Mouse (Mus musculus) CD4-positive, CD25-positive, alpha-beta regulatory T cell, adult 2 months (primary cell): ENCODE data around the gene Kcnq5.

ENCODE experiments used
- DNase-seq: peaks from one replicate; pipeline ENCODE4 v3.0.0-alpha.2; 2012; ENCODE audit warnings: low read depth, low spot score

Kcnq5 gene

GRCm38 (mm10) chr1:21961251-21962082, at the start of gene Kcnq5:
Gene Kcnq5 (minus strand): TSS chr1:21961942.
- DNase-seq, result peak; percentile 86

DNA sequence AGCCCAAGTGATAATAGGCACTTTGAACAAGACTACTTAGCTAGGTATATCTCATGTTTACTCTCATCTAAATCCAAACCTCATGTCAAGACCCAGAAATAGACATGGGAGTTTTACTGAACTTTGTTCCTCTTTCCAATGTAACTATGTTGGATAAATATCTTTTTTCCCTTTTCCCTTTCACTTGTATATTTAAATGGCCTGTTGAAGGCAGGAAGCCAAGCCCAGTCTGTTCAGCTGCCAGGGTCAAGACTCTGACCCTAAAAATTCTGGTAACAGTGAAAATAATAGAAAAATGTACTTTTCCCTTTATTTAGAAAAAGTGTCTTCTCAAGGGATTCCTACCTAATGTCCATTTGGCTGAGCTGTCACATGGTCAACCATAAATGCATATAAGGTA, 18.0 kb upstream of the Kcnq5 start:
- DNase-seq, result no peak

DNA sequence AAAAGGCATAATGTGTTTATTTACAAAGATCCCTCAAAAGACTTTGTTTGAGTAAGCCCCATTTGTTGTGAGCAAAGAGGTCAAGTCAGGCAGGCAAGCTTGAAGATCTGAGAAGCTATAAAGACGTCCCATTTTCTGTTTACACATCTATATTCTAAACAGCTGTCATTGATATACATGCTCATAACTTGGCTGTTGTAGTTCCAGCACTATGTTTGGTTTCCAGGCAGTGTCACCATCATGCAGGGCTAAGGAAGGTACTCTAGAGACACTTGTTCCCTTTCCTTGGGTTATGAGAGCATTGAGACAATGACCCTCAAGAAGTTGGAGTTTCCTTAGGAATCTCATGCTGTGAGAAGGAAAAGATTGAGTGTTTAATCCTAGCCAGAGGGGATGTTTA, 17.6 kb upstream of the Kcnq5 start:
- DNase-seq, result no peak

- no peak for DNase-seq
These were observed 12.3 kb upstream of the Kcnq5 start for GRCm38 (mm10) chr1:21974040-21974439.

DNA sequence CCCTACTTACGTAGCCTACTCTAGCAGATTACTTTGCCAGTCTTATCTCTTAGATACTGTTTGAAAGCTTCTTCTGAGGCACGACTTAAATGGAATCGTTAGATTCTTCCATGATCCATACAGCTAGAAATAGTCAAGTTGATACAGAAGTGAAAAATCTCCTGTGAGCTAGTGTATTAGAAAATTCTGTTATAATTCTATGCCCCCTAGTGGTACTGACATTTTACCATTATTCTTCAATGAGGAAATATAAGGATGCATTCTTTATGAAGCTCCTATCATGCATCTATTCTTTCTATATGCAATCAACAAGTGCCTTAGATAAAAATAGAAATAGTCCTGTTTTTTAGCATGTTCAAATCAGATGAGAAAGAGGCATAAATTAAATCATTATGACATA, 5.4 kb upstream of the Kcnq5 start:
- peak; percentile 46 for DNase-seq

GRCm38 (mm10) chr1:21962896-21963864, 1.4 kb upstream of the Kcnq5 start:
- peak; percentile 66 for DNase-seq

GRCm38 (mm10) chr1:21962083-21962471, 335 bp upstream of the Kcnq5 start:
- DNase-seq, result peak; percentile 38

DNA sequence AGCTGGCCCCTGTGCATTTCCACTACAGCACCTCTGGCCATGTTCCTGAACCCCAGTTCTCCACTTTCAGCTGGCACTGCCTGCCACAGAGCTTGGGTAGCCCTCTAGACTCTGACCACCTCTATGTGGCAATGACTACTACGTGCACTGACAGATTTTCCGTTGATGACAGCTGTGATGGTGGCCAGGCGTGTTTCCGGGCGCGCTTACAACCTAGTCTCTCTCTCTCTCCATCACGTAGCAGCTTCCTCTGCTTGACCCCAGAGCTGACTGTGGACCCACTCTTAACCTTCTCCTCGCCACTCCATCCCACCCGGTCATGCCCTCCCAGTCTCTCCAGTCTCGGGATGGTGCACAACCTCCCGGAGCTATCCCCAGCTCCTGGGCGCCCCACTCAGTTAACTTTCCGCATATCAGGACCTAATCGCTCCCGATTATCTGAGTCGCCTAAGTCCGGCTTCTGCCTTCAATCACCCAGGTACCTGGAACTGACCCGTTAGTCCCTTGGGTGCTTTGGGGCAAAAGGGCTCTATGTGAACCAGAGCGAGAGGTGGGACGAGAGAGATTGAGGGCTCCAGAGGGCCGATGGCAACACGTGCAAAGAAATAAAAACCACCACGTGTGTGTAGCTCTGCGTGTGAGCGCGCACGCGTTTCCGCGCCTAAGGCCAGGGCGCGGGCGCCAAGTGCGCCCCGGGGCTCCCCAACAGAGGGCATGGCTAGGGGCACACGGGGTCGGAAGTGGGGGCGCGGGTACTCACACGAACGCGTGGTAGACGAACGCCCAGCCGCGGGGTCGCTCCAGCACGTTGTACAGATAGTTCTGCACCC, 1.1 kb downstream of the Kcnq5 start:
- DNase-seq, result peak; percentile 66

DNA sequence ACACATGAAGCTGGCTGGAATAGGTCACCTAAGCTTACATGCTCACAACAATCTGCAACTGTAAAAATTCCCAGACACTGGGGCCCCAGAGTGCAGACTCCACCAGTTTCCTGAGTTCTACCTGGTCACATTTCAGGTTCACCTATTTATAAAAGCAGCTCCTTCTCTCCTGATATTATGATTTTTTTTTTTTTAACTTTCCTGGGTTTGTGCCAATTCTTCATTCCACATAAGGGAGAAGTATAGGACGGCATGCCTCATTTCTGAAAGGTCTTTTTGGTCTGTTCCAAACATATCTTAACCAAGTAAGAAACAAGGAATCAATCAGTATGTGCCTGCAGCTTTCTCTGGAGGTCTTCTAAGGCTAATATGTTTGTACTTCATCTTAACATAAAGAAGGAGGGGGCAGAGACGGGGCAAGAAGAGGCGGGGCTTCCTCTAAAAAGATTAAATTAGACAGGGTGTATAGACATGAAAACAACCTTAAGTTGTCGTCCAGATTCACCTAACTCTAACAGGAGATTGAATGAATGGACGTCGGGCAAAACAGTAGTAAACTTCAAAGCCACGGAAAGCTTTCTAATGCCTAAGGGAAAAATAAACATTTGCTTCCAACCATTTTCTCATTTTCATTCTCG, 2.0 kb downstream of the Kcnq5 start:
- peak; percentile 27 for DNase-seq

DNA sequence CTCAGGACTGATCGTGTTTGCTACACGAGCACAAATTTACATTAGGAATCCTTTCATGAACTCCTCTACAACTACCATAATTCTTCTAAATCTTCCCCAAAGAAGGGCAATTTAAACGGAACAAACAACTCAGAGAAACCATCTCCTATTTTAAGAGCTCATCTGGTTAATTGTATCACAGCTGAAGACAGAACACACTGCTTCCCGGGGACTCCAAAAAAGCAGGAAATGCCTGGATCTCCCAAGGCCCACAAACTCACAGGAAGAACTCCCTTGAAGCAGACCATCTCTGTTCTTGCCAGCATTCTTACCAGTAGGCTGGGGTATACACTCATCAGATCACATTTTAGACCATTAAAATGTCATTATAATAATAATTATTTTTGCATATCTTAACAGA, 3.7 kb downstream of the Kcnq5 start:
- no peak for DNase-seq

DNA sequence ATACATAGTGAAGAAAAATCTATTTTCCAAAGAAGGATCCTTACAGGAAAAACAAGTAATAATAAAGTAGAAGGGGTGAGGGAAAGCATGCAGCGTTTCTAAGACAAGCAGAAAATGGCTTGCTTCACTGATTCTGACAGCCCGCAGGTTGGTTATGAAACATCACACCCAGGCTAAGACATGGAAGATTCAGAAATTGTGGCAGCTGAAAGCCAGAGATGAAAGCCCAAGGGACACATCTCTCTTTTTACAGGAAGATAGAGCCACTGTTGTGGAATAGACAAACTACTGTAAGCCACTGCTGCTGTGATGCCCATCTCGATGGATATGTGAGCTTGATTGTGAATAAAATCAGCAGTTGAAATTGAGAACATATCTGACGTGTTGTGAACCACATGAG, 20.9 kb downstream of the Kcnq5 start:
- no peak for DNase-seq

DNA sequence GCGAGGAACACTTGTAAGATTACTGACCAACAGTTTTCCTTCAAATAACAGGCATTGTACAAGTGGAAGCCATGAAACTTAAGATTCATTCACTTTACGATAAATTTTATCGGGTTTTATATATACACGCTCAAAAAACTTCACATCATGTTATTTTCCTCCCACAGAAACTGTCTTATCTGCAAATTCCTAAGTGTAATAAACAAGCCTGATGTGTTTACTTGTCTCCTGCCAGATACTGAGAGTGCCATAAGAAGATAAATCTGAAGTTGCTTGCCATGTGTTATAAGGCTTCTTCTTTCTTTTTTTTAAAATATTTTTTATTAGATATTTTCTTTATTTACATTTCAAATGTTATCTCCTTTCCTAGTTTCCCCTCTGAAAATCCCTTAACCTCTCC, 34.6 kb downstream of the Kcnq5 start:
- DNase-seq, result no peak

DNA sequence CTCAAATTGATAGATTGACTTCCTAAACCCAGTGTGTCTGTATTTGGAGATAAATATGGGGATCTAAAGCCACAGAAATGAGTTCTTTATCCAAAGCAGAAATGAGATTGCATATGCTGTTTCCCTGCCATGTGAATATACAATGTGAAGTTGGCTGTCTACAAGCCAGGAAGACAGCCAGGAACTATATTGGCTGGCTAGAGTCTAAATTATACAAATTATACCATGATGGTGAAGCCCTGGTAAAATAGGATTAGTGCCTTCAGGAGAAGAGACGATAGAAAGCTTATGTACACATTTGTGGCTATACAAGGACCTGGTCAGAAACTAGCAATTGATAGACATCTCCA, 38.5 kb downstream of the Kcnq5 start:
- no peak for DNase-seq

- DNase-seq, result no peak
These were observed 39.0 kb downstream of the Kcnq5 start for GRCm38 (mm10) chr1:21922578-21923292.

DNA sequence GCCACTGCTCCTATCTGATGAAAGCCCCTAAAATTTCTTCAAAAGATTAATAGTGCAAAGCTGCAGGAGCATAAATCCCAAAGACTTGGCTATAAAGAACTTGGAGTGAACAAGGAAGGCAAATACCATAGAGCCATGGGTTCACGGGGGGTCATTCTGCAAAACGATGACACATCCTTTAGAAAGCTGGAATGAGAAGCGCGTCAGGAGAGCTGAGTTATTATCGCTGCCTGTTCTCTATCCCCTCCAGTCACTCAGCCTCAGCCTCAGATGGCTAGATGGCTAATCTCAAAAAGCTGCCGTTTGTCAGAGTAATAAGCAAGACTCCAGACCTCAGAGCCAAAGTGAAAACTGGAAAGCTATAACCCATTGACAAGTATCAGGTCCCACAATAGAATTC, 42.5 kb downstream of the Kcnq5 start:
- DNase-seq, result no peak

- DNase-seq, result peak; percentile 35
These were observed 65.5 kb downstream of the Kcnq5 start for GRCm38 (mm10) chr1:21896067-21896719.

DNA sequence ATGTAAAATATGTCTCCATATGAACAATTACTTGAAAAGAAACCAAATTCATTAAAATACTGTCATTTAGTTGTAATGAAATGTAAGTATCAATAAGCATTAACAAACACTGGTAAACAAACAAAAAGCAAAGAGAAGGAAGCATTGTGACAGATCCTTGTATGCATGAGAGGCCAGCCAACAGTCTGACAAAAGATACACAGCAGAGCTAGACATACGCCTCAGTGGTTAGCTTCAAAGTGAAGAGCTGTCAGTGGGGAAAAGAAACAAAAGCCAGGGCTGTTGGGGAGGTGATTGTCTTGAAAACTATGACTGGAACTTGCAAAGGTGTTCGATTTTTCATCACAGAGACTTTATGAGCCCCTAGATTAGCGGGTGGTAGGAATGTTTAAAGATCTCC, 78.0 kb downstream of the Kcnq5 start:
- no peak for DNase-seq

- DNase-seq, result no peak
These were observed 90.9 kb downstream of the Kcnq5 start for GRCm38 (mm10) chr1:21870889-21871288.

DNA sequence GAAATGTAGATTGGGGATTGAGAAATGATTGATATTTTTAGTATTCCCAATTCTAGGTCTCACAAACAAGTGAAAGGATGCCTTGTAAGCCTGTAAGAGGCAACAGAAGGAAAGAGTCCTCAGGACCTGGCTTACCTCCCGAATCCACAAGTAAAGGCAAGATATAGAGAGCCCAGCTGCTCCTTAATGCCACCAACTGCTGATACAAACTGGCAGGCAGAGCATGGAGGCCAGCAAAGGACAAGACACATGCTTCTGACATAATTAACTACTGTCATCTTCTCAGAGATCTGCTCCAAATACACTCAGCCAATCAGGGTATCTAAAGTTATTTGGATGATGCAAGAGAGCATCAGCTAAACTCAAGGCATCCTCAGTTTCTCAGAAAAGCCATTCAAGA, 93.3 kb downstream of the Kcnq5 start:
- DNase-seq, result no peak

DNA sequence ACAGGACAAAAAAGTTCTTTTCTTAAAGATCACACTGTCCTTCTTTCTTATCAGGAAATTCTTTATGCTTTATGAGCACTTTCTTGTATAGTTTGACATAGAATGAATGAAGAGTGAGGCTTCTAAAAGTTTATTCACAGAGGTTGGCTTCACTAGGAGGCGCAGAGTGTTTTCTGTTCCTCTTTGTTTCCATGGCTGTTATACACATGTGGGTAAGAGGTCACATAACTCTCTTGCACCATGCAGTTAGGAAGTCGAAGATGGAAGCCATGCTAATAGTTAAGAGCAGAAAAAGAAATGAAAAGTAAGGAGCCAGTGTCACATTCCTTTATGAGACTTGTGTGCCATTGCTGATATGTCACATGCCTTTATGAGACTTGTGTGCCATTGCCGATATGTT, 105.3 kb downstream of the Kcnq5 start:
- DNase-seq, result no peak
